Mouse (Mus musculus): ENCODE results near the gene Appl1. TPM values are rescaled to one million over a fixed set of nuclear protein-coding genes. Genes with fewer than 3 reads are reported as not detected.
"Not testable (repeated sequence)": the region's sequence is repeated elsewhere in the genome, so short reads cannot be mapped to it uniquely, and the experiment has no call there.

Appl1 gene
- polyA plus RNA-seq, 1 experiment, result 4.6 TPM

- no peak overlapping the region for H3ac ChIP-seq (ENCODE audit: control insufficient read depth, insufficient read length)
- no peaks in the 10 kb centered on the region for H3K27me3 ChIP-seq (ENCODE audit: control insufficient read depth, insufficient read depth, insufficient read length)
- H3K4me3 ChIP-seq, result no peak overlapping the region
- TF ChIP-seq TCF3 (IDR thresholded peaks at IDR 0.05; ENCODE audit: insufficient read length, low read depth) (no peak), POLR2AphosphoS2 (IDR thresholded peaks at IDR 0.05; ENCODE audit: insufficient read length, low read depth) (no peak), USF1 (IDR thresholded peaks at IDR 0.05; ENCODE audit: low read depth) (no peak), MYOD1 (IDR thresholded peaks at IDR 0.05; ENCODE audit: control insufficient read depth in 1 of 3, insufficient read length in 2 of 3, low read depth in 2 of 3) (no peak), TCF12 (IDR thresholded peaks at IDR 0.05; ENCODE audit: insufficient read depth, poor library complexity, severe bottlenecking) (no peak), MYOG (IDR thresholded peaks at IDR 0.05; ENCODE audit: control insufficient read depth in 1 of 3, insufficient read depth in 1 of 3, insufficient read length in 2 of 3, low read depth in 2 of 3) (no peak), REST (IDR thresholded peaks at IDR 0.05; ENCODE audit: insufficient read depth, insufficient read length) (no peak), CEBPB (IDR thresholded peaks at IDR 0.05; ENCODE audit: insufficient read depth, poor library complexity, severe bottlenecking) (no peak), MAX (IDR thresholded peaks at IDR 0.05; ENCODE audit: low read depth) (no peak), E2F4 (IDR thresholded peaks at IDR 0.05; ENCODE audit: insufficient read depth) (no peak), SRF (IDR thresholded peaks at IDR 0.05; ENCODE audit: control insufficient read depth, insufficient read length, low read depth) (no peak), POLR2A (IDR thresholded peaks at IDR 0.05; ENCODE audit: insufficient read length, low read depth) (no peak)
- H3K4me2 ChIP-seq (ENCODE audit: low read depth), result no peak overlapping the region
- H3K79me2 ChIP-seq (ENCODE audit: control insufficient read depth, insufficient read depth), result no peaks in the 10 kb centered on the region
- no peaks in the 10 kb centered on the region for H3K36me3 ChIP-seq (ENCODE audit: control insufficient read depth, insufficient read depth)
Observed at GRCm38 (mm10) chr14:26911826-26912225, 59.2 kb downstream of the Appl1 start.

- no peaks in the 10 kb centered on the region for H3K79me2 ChIP-seq (ENCODE audit: control insufficient read depth, insufficient read depth)
- H3K27me3 ChIP-seq (ENCODE audit: control insufficient read depth, insufficient read depth, insufficient read length), result no peaks in the 10 kb centered on the region
- H3ac ChIP-seq (ENCODE audit: control insufficient read depth, insufficient read length), result no peak overlapping the region
- no peak overlapping the region for H3K4me3 ChIP-seq
- no peaks in the 10 kb centered on the region for H3K36me3 ChIP-seq (ENCODE audit: control insufficient read depth, insufficient read depth)
- TF ChIP-seq POLR2AphosphoS2 (IDR thresholded peaks at IDR 0.05; ENCODE audit: insufficient read length, low read depth), result no peak
- TF ChIP-seq MYOG (IDR thresholded peaks at IDR 0.05; ENCODE audit: control insufficient read depth in 1 of 3, insufficient read depth in 1 of 3, insufficient read length in 2 of 3, low read depth in 2 of 3), result no peak
- no peak for TF ChIP-seq USF1 (IDR thresholded peaks at IDR 0.05; ENCODE audit: low read depth)
- no peak for TF ChIP-seq CEBPB (IDR thresholded peaks at IDR 0.05; ENCODE audit: insufficient read depth, poor library complexity, severe bottlenecking)
- no peak for TF ChIP-seq E2F4 (IDR thresholded peaks at IDR 0.05; ENCODE audit: insufficient read depth)
- no peak for TF ChIP-seq TCF3 (IDR thresholded peaks at IDR 0.05; ENCODE audit: insufficient read length, low read depth)
- TF ChIP-seq MAX (IDR thresholded peaks at IDR 0.05; ENCODE audit: low read depth), result no peak
- no peak for TF ChIP-seq MYOD1 (IDR thresholded peaks at IDR 0.05; ENCODE audit: control insufficient read depth in 1 of 3, insufficient read length in 2 of 3, low read depth in 2 of 3)
- no peak for TF ChIP-seq SRF (IDR thresholded peaks at IDR 0.05; ENCODE audit: control insufficient read depth, insufficient read length, low read depth)
- TF ChIP-seq TCF12 (IDR thresholded peaks at IDR 0.05; ENCODE audit: insufficient read depth, poor library complexity, severe bottlenecking), result no peak
- TF ChIP-seq REST (IDR thresholded peaks at IDR 0.05; ENCODE audit: insufficient read depth, insufficient read length), result no peak
- TF ChIP-seq POLR2A (IDR thresholded peaks at IDR 0.05; ENCODE audit: insufficient read length, low read depth), result no peak
- H3K4me2 ChIP-seq (ENCODE audit: low read depth), result no peak overlapping the region
Observed at GRCm38 (mm10) chr14:26911201-26911600, 59.8 kb downstream of the Appl1 start.

- H3K79me2 ChIP-seq (ENCODE audit: control insufficient read depth, insufficient read depth); H3K36me3 ChIP-seq (ENCODE audit: control insufficient read depth, insufficient read depth); H3ac ChIP-seq (ENCODE audit: control insufficient read depth, insufficient read length); H3K4me3 ChIP-seq; H3K4me2 ChIP-seq (ENCODE audit: low read depth); H3K27me3 ChIP-seq (ENCODE audit: control insufficient read depth, insufficient read depth, insufficient read length): not testable (repeated sequence)
Observed at GRCm38 (mm10) chr14:26910461-26910860, 60.6 kb downstream of the Appl1 start.

- no peak overlapping the region for H3K4me3 ChIP-seq
- H3K27me3 ChIP-seq (ENCODE audit: control insufficient read depth, insufficient read depth, insufficient read length), result no peaks in the 10 kb centered on the region
- H3K4me2 ChIP-seq (ENCODE audit: low read depth), result no peak overlapping the region
- no peaks in the 10 kb centered on the region for H3K79me2 ChIP-seq (ENCODE audit: control insufficient read depth, insufficient read depth)
- TF ChIP-seq TCF12 (IDR thresholded peaks at IDR 0.05; ENCODE audit: insufficient read depth, poor library complexity, severe bottlenecking) (no peak), POLR2A (IDR thresholded peaks at IDR 0.05; ENCODE audit: insufficient read length, low read depth) (no peak)
- H3K36me3 ChIP-seq (ENCODE audit: control insufficient read depth, insufficient read depth), result no peaks in the 10 kb centered on the region
- H3ac ChIP-seq (ENCODE audit: control insufficient read depth, insufficient read length), result no peak overlapping the region
Observed at GRCm38 (mm10) chr14:26907401-26907800, 63.6 kb downstream of the Appl1 start.

- TF ChIP-seq SRF (IDR thresholded peaks at IDR 0.05; ENCODE audit: control insufficient read depth, insufficient read length, low read depth) (no peak), TCF3 (IDR thresholded peaks at IDR 0.05; ENCODE audit: insufficient read length, low read depth) (no peak), MYOD1 (IDR thresholded peaks at IDR 0.05; ENCODE audit: control insufficient read depth in 1 of 3, insufficient read length in 2 of 3, low read depth in 2 of 3) (no peak), CEBPB (IDR thresholded peaks at IDR 0.05; ENCODE audit: insufficient read depth, poor library complexity, severe bottlenecking) (no peak), POLR2A (IDR thresholded peaks at IDR 0.05; ENCODE audit: insufficient read length, low read depth) (no peak), REST (IDR thresholded peaks at IDR 0.05; ENCODE audit: insufficient read depth, insufficient read length) (no peak), USF1 (IDR thresholded peaks at IDR 0.05; ENCODE audit: low read depth) (no peak), E2F4 (IDR thresholded peaks at IDR 0.05; ENCODE audit: insufficient read depth) (no peak), POLR2AphosphoS2 (IDR thresholded peaks at IDR 0.05; ENCODE audit: insufficient read length, low read depth) (no peak), MAX (IDR thresholded peaks at IDR 0.05; ENCODE audit: low read depth) (no peak), MYOG (IDR thresholded peaks at IDR 0.05; ENCODE audit: control insufficient read depth in 1 of 3, insufficient read depth in 1 of 3, insufficient read length in 2 of 3, low read depth in 2 of 3) (no peak), TCF12 (IDR thresholded peaks at IDR 0.05; ENCODE audit: insufficient read depth, poor library complexity, severe bottlenecking) (no peak)
- no peaks in the 10 kb centered on the region for H3K79me2 ChIP-seq (ENCODE audit: control insufficient read depth, insufficient read depth)
- no peak overlapping the region for H3ac ChIP-seq (ENCODE audit: control insufficient read depth, insufficient read length)
- no peak overlapping the region for H3K4me2 ChIP-seq (ENCODE audit: low read depth)
- H3K4me3 ChIP-seq, result no peak overlapping the region
- no peaks in the 10 kb centered on the region for H3K36me3 ChIP-seq (ENCODE audit: control insufficient read depth, insufficient read depth)
- H3K27me3 ChIP-seq (ENCODE audit: control insufficient read depth, insufficient read depth, insufficient read length), result peaks cover 22% of the 10 kb centered on the region
Observed at GRCm38 (mm10) chr14:26900893-26901292, 70.1 kb downstream of the Appl1 start.

All from myocyte (in vitro differentiated cells).